Mouse (Mus musculus) ES-Bruce4 (cell line): Measurements from ENCODE around the gene Cdhr5.

ENCODE experiments used
- CTCF ChIP-seq: IDR thresholded peaks from one replicate; pipeline ENCODE4 v1.8.1; 2011; ENCODE audit warnings: low read depth, low read length
- EP300 ChIP-seq: IDR thresholded peaks from 2 replicates; pipeline ENCODE4 v1.6.1; 2011; ENCODE audit warnings: low read depth, low read length; ENCODE audit not compliant: insufficient read depth

- TF ChIP-seq CTCF = no peak
- TF ChIP-seq EP300 = no peak
These were observed 37.8 kb upstream of the Cdhr5 start for GRCm38 (mm10) chr7:141314416-141314815.
